Mouse (Mus musculus): ENCODE data around the gene Prdx3. TPM values are rescaled to one million over a fixed set of nuclear protein-coding genes. Genes with fewer than 3 reads are reported as not detected.
"Not testable (repeated sequence)": the region's sequence is repeated elsewhere in the genome, so short reads cannot be mapped to it uniquely, and the experiment has no call there.

The Prdx3 gene
- total RNA-seq, 2 experiments from 2014 or later: 75.3 to 81.8 TPM

GRCm38 (mm10) chr19:60870489-60870888 is 3.9 kb downstream of the Prdx3 start:
- no peak for DNase-seq (ENCODE audit: extremely low spot score in 1 of 2, low spot score in 1 of 2)

DNA sequence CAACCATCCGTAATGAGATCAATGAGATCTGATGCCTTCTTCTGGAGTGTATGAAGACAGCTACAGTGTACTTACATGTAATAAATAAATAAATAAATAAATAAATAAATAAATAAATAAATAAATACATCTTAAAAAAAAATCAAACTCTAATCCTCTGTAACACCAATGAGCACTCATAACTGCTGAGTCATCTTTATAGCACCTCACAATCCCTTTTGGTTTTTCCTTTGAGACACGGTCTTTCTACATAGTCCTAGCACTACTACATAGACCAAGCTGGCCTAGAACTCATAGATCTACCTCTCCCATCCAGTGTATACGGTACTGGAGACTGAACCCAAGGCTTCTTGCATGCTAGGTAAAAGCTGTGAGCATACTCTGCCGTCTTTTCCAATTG is 8.2 kb downstream of the Prdx3 start:
- DNase-seq (ENCODE audit: extremely low spot score in 1 of 2, low spot score in 1 of 2): not testable (repeated sequence)

DNA sequence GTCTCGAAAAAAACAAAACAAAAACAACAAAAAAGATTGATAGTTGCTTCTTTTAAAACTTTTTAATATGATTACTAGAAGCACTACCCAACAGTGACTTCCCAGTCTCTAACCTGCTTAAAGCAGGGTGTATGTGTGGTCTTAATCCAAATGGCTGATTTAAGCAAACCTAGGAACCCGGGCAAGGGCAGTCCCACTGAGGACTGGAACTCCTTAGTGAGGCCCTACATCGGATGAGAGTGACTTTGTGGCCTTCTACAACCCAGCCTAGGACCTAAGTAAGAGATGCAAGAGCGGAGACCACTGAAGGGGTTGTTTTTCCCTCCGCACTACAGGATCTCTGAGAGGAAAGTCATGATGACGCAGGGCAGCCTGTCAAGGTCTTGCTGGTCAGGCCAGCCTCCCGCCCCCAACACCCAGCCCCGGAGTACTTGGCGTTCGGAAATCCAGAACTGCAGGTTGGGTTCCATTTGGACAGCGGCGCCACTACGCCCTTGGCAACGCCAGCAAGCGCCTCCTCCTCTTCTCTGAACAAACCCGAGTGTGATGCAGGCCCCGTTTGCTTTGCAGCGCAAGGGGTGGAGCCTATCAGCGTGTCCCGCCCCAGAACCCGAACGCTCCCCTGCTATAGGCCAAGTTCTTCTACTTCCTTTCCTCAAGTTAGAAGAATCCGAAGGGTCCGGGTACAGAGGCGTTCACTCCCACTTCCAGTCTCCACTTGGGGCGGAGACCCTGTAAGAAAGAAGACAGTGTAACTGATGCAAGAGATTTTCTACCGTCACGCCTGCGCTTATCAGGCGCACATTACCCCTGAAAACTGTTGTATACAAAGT is 13.3 kb downstream of the Prdx3 start, which contains the start of gene Sfxn4:
Gene Sfxn4 (minus strand): TSS at position 612 of the 833 bp plus-strand sequence.
- DNase-seq (ENCODE audit: extremely low spot score in 1 of 2, low spot score in 1 of 2): peak; percentile 71 to 79

DNA sequence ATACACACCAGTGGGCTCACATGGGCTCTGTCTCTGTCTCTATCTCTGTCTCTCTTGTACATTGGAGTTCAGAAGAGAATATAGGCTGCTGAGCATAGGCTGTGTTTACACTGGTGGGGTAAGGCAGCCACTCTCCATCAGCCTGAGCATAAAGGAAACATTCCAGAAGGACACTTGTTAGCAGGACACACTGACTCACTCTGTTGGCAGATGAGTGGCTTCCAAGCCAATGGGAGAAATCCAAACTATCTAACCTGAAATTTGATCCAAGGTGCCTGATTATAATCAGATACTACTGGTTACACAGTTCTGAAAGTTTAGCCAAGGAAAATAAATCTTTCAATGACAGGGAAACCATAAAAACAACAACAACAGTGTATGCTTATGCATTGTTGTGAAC is 28.6 kb downstream of the Prdx3 start:
- no peak for DNase-seq (ENCODE audit: extremely low spot score in 1 of 2, low spot score in 1 of 2)

DNA sequence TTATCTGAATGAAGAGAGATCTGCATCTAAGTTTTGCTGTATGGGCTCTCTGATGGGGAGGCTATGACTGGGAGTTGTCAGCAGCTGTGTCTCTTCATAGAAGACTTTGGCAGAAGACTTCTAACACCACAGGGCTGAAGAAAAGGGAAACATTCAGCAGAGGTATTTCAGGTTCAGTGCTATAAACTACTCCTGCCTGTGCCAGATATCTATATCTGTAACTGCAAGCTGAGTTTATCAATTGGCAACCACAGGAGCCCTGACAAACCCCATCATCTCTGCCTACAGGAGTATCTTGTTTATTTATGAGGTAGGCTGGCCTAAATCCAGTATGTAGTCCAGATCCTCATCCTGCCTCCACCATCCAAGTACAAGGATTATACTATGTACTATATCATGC is 31.0 kb downstream of the Prdx3 start:
- no peak for DNase-seq (ENCODE audit: extremely low spot score in 1 of 2, low spot score in 1 of 2)

GRCm38 (mm10) chr19:60837747-60838146 is 36.6 kb downstream of the Prdx3 start:
- peak; percentile 16 to 76 for DNase-seq (ENCODE audit: extremely low spot score in 1 of 2, low spot score in 1 of 2)

DNA sequence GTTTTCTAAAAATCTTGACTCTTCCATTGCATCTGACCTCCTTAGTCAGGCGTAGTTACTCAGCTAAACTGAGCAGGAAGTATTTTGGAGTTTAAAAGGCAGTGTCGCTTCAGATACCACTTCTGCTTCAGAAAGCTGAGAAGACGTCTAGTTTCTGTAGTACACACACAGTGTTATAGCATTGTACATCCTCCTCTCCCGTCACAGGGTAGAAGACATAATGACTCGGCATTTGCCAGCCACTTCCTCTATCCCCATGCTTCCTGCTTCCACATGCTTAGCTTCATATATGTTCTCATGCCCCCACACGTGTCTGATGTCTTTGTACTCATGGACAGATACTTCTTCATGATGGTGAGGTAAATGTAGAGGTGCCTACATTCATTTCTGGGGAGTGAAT is 55.7 kb downstream of the Prdx3 start:
- no peak for DNase-seq (ENCODE audit: extremely low spot score in 1 of 2, low spot score in 1 of 2)

Other genes starting within 250 kb of the Prdx3 start
- 10 to 100 TPM; 16.8 to 17.4 TPM for gene Nanos1, start 118.6 kb downstream of the Prdx3 start, total RNA-seq (2021)
- gene Eif3a, start 83.9 kb downstream of the Prdx3 start, total RNA-seq (2021): 100 to 1,000 TPM in 1 of 2 experiments, 10 to 100 TPM in 1; 88.6 to 103 TPM
- gene Fam45a, start 63.0 kb downstream of the Prdx3 start, total RNA-seq (2021): 10 to 100 TPM; 40.3 to 47.3 TPM
- gene Sfxn4, start 13.1 kb downstream of the Prdx3 start, total RNA-seq (2021): 10 to 100 TPM; 14.5 to 15.2 TPM
- 10 to 100 TPM in 1 of 2 experiments, 1 to 10 TPM in 1; 8.2 to 10.4 TPM for gene Grk5, start 15.2 kb upstream of the Prdx3 start, total RNA-seq (2021)